Mouse (Mus musculus): ENCODE data around the gene Capn3. TPM values are rescaled to one million over a fixed set of nuclear protein-coding genes. Genes with fewer than 3 reads are reported as not detected.

Capn3 gene
- total and polyA plus RNA-seq, 2 experiments from 2014 or later = 0.62 to 0.82 TPM

DNA sequence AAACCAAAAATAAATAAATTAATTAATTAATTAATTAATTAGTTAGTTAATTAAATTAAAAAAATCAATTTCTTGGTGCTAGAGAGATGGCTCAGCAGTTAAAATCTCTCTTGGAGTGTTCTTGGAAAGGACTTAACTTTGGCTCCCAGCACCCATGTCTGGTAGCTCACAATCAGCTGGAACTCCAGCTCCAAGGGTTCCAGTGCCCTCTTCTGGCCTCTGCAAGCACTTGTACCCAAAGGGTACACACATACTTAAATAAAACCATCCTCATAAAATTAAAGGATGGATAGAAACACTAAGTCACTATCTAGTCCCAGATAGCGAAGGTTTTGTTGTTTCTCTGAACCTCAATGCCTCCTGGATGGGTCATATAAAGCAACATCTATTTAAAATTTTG, 8.5 kb upstream of the Capn3 start:
- TF ChIP-seq CTCF (IDR thresholded peaks at IDR 0.05; ENCODE audit: low read depth) = no peak
- ATAC-seq (no peak), DNase-seq (no peak)
- no peak overlapping the region for H3K4me3 ChIP-seq (ENCODE audit: low read depth, low read length)
- no peaks in the 10 kb centered on the region for H3K9me3 ChIP-seq (ENCODE audit: low read length)
- H3K36me3 ChIP-seq (ENCODE audit: insufficient read depth) = no peaks in the 10 kb centered on the region
- 98% methylated on average over 1 of the region's 1 CpGs for WGBS
- no peaks in the 10 kb centered on the region for H3K27me3 ChIP-seq (ENCODE audit: insufficient read depth, low read length)
- H3K4me1 ChIP-seq (ENCODE audit: insufficient read depth) = no peaks in the 10 kb centered on the region
- no peak overlapping the region for H3K27ac ChIP-seq (ENCODE audit: low read depth, low read length)
- no peak overlapping the region for H3K4me2 ChIP-seq (ENCODE audit: low read depth)
- H3K9ac ChIP-seq = no peak overlapping the region

DNA sequence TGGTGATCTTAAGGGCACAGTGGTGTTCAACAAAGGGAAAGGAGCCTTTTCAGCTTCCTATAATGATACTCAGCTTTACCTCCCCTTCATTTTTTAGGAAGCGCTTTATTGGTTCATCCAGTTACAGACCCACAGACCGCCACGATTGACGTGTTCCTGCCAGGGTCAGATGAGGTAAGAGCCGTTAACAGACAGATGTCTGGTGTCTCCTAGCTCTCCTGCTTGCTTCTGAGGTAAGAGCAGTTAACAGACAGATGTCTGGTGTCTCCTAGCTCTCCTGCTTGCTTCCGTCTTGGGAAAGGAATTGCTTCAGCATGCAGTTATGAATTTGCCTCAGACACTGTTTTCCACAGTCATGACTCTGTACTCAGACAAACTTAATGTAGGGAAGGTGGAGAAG, 5.1 kb upstream of the Capn3 start:
- H3K4me3 ChIP-seq (ENCODE audit: low read depth, low read length) = no peak overlapping the region
- WGBS = 52% methylated on average over 6 of the region's 6 CpGs
- ATAC-seq (no peak), DNase-seq (no peak)
- no peaks in the 10 kb centered on the region for H3K4me1 ChIP-seq (ENCODE audit: insufficient read depth)
- H3K9ac ChIP-seq = no peak overlapping the region
- no peaks in the 10 kb centered on the region for H3K36me3 ChIP-seq (ENCODE audit: insufficient read depth)
- H3K27ac ChIP-seq (ENCODE audit: low read depth, low read length) = no peak overlapping the region
- no peak for TF ChIP-seq CTCF (IDR thresholded peaks at IDR 0.05; ENCODE audit: low read depth)
- H3K9me3 ChIP-seq (ENCODE audit: low read length) = no peaks in the 10 kb centered on the region
- no peaks in the 10 kb centered on the region for H3K27me3 ChIP-seq (ENCODE audit: insufficient read depth, low read length)
- no peak overlapping the region for H3K4me2 ChIP-seq (ENCODE audit: low read depth)

DNA sequence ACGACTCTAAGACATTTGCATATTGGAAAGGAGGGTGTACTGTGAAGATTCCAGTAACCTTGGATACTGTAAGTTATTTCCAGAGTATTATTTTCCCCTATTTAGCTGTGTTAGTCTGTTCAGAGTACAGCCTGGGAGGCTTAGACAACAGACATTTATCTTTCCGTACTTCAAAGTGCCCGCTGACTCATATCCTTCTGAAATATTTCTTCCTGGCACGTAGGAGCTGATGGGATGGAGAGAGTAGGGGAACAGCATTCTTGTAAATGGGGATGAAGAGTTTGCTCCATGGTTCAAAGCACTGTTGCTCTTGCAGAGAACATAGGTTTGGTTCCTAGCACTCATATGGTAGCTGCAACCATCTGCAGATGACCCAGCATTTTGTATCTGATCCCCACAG, 3.2 kb upstream of the Capn3 start:
- ATAC-seq = no peak; the same call in 1 of the 2 replicates
- no peaks in the 10 kb centered on the region for H3K9me3 ChIP-seq (ENCODE audit: low read length)
- no peak overlapping the region for H3K9ac ChIP-seq
- H3K27ac ChIP-seq (ENCODE audit: low read depth, low read length) = no peak overlapping the region
- WGBS = 87% methylated on average over 4 of the region's 4 CpGs
- no peak overlapping the region for H3K4me3 ChIP-seq (ENCODE audit: low read depth, low read length)
- no peak for TF ChIP-seq CTCF (IDR thresholded peaks at IDR 0.05; ENCODE audit: low read depth)
- H3K36me3 ChIP-seq (ENCODE audit: insufficient read depth) = no peaks in the 10 kb centered on the region
- no peaks in the 10 kb centered on the region for H3K27me3 ChIP-seq (ENCODE audit: insufficient read depth, low read length)
- no peak overlapping the region for H3K4me2 ChIP-seq (ENCODE audit: low read depth)
- DNase-seq = no peak
- H3K4me1 ChIP-seq (ENCODE audit: insufficient read depth) = no peaks in the 10 kb centered on the region

DNA sequence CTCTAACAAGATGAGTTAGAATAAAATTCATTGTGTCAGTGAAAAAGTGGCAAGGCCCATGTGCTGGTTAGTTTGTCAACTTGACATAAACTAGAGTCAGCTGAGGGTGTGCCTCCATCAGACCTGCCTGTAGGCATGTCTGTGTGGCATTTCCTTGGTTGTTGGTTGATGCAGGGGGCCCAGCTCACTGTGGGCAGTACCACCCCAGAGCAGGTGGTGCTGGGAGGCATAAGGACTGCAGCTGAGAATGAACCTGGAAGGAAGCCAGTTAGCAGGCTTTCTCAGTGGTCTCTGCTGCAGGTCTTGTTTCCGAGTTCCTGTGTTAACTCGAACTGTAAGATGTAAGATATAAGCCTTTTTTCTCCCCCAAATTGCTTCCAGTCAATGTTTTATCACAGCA, 832 bp upstream of the Capn3 start:
- Histone ChIP-seq H3K27ac (ENCODE audit: low read depth, low read length) (no peak overlapping the region), H3K27me3 (ENCODE audit: insufficient read depth, low read length) (no peaks in the 10 kb centered on the region), H3K4me1 (ENCODE audit: insufficient read depth) (no peaks in the 10 kb centered on the region), H3K9ac (no peak overlapping the region), H3K4me2 (ENCODE audit: low read depth) (no peak overlapping the region), H3K4me3 (ENCODE audit: low read depth, low read length) (no peak overlapping the region), H3K9me3 (ENCODE audit: low read length) (no peaks in the 10 kb centered on the region), H3K36me3 (ENCODE audit: insufficient read depth) (no peaks in the 10 kb centered on the region)
- WGBS = 77% methylated on average over 2 of the region's 2 CpGs
- no peak for TF ChIP-seq CTCF (IDR thresholded peaks at IDR 0.05; ENCODE audit: low read depth)
- DNase-seq (no peak), ATAC-seq (no peak)

DNA sequence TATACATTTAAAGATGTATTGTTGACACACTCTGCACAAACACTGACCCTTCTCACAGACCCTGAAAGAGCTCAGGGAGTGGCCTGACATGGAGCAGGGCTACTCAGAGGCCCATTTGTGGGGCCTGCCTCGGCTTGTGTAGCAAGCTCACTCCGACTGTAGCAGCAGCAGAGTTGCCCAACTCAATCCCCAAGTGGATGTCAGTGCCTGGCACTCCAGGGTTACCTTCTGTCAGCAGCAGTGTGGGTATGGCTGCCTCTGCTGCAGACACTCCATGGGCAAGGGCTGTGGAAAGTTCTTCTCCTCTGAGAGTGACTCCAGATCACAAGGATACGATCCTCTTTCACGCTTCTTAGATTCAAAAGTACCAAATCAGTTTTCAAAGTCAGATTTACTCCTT, 4.4 kb downstream of the Capn3 start:
- no peaks in the 10 kb centered on the region for H3K9me3 ChIP-seq (ENCODE audit: low read length)
- no peaks in the 10 kb centered on the region for H3K4me1 ChIP-seq (ENCODE audit: insufficient read depth)
- H3K36me3 ChIP-seq (ENCODE audit: insufficient read depth) = no peaks in the 10 kb centered on the region
- no peak for DNase-seq
- ATAC-seq = no peak
- no peak overlapping the region for H3K4me3 ChIP-seq (ENCODE audit: low read depth, low read length)
- WGBS = 83% methylated on average over 4 of the region's 4 CpGs
- no peak for TF ChIP-seq CTCF (IDR thresholded peaks at IDR 0.05; ENCODE audit: low read depth)
- no peak overlapping the region for H3K9ac ChIP-seq
- no peak overlapping the region for H3K4me2 ChIP-seq (ENCODE audit: low read depth)
- H3K27ac ChIP-seq (ENCODE audit: low read depth, low read length) = no peak overlapping the region
- no peaks in the 10 kb centered on the region for H3K27me3 ChIP-seq (ENCODE audit: insufficient read depth, low read length)

DNA sequence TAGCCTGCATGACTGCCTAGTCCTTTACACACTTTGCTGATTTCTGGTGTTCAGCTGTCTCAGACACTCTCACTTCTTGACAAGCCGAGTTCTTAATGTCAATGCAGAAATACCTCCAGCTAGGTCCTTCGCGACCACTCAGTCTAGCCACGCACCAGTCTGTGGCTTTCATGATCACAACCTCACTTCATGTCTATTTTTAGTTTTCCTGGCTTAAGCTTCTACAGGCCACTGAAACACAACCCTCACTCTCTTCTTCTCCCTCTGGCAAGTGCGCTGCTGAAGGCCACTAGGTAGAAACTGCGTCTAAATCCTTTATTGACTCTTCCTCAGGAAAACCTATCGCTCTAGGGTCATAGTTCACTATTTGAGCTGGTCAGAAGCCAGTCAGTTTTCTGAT, 7.5 kb downstream of the Capn3 start:
- H3K27me3 ChIP-seq (ENCODE audit: insufficient read depth, low read length) = no peaks in the 10 kb centered on the region

DNA sequence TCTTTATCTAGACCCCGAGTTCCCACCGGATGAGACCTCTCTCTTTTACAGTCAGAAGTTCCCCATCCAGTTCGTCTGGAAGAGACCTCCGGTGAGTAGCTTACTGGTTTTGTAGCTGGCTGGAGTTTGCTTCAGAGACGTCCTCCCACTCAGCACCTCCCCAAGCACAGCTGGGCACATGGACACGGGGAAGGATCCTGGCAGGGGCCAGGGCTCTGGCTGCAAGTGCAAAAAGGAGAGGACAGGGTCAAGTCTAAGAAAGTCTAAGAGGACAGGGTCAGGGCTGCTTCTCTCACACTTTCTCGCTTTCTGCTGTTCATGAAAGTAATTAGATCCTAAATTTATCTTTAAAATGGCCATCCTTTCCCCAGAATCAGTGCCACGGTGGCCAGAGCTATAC, 8.3 kb downstream of the Capn3 start:
- H3K9me3 ChIP-seq (ENCODE audit: low read length) = no peaks in the 10 kb centered on the region
- no peaks in the 10 kb centered on the region for H3K4me1 ChIP-seq (ENCODE audit: insufficient read depth)
- 77% methylated on average over 8 of the region's 8 CpGs for WGBS
- DNase-seq (no peak), ATAC-seq (no peak)
- TF ChIP-seq CTCF (IDR thresholded peaks at IDR 0.05; ENCODE audit: low read depth) = no peak
- H3K4me2 ChIP-seq (ENCODE audit: low read depth) = no peak overlapping the region
- no peaks in the 10 kb centered on the region for H3K36me3 ChIP-seq (ENCODE audit: insufficient read depth)
- H3K27me3 ChIP-seq (ENCODE audit: insufficient read depth, low read length) = no peaks in the 10 kb centered on the region
- no peak overlapping the region for H3K27ac ChIP-seq (ENCODE audit: low read depth, low read length)
- H3K4me3 ChIP-seq (ENCODE audit: low read depth, low read length) = no peak overlapping the region
- H3K9ac ChIP-seq = no peak overlapping the region

More for the DNA sequence above, 7.5 kb downstream of the Capn3 start:
- 90% methylated on average over 7 of the region's 7 CpGs for WGBS
- no peaks in the 10 kb centered on the region for H3K9me3 ChIP-seq (ENCODE audit: low read length)
- no peak for DNase-seq
- TF ChIP-seq CTCF (IDR thresholded peaks at IDR 0.05; ENCODE audit: low read depth) = no peak
- H3K4me3 ChIP-seq (ENCODE audit: low read depth, low read length) = no peak overlapping the region
- no peaks in the 10 kb centered on the region for H3K36me3 ChIP-seq (ENCODE audit: insufficient read depth)
- no peak overlapping the region for H3K9ac ChIP-seq
- H3K4me1 ChIP-seq (ENCODE audit: insufficient read depth) = no peaks in the 10 kb centered on the region
- H3K27ac ChIP-seq (ENCODE audit: low read depth, low read length) = no peak overlapping the region
- no peak overlapping the region for H3K4me2 ChIP-seq (ENCODE audit: low read depth)
- ATAC-seq = no peak
